Mouse (Mus musculus) CH12.LX (cell line): ENCODE measurements around the gene Ski. TPM values are rescaled to one million over a fixed set of nuclear protein-coding genes. Genes with fewer than 3 reads are reported as not detected.

Experiments
- DNase-seq: peaks from one replicate; pipeline ENCODE4 v3.0.0-alpha.2; 2013; ENCODE audit errors: extremely low read depth
- H3K27ac ChIP-seq: 2 replicates; pipeline ENCODE4 v1.5.1; 2012; ENCODE audit warnings: low read depth, mild to moderate bottlenecking, control low read depth, moderate library complexity; ENCODE audit not compliant: insufficient read depth
- H3K27me3 ChIP-seq: replicated peaks from 2 replicates; pipeline ENCODE3; 2012; ENCODE audit warnings: inconsistent platforms
- H3K36me3 ChIP-seq, 2 experiments: replicated peaks in 1 of 2; 2 replicates each; pipeline versions ENCODE3 to v1.6.1; 2012; ENCODE audit warnings: inconsistent platforms in 1 of 2, low read length in 1 of 2, mild to moderate bottlenecking in 1 of 2, mixed read lengths in 1 of 2, moderate library complexity in 1 of 2; ENCODE audit not compliant: control insufficient read depth in 1 of 2, insufficient read depth in 1 of 2
- H3K4me1 ChIP-seq, 2 experiments: 2 replicates each; pipeline ENCODE4 v1.6.1; 2012; ENCODE audit warnings: inconsistent platforms in 1 of 2, moderate library complexity in 1 of 2; ENCODE audit not compliant: insufficient read depth in 2 of 2, control insufficient read depth in 1 of 2
- H3K4me2 ChIP-seq: 2 replicates; pipeline ENCODE4 v1.6.1; 2012; ENCODE audit warnings: low read depth, mild to moderate bottlenecking, control low read depth; ENCODE audit not compliant: poor library complexity, insufficient read depth, severe bottlenecking
- H3K4me3 ChIP-seq, 3 experiments: fragments of 150-350 bp in 1 of 3; sonication (generic) in 1 of 3; replicated peaks in 1 of 3; 2 replicates each; pipeline versions ENCODE3 to v1.5.1; 2011 to 2012; ENCODE audit warnings: low read depth in 2 of 3, low read length in 2 of 3, mild to moderate bottlenecking in 2 of 3, moderate library complexity in 2 of 3, control low read depth in 1 of 3, improper control_type of control experiment in 1 of 3, inconsistent platforms in 1 of 3, mixed read lengths in 1 of 3; ENCODE audit not compliant: poor library complexity in 1 of 3
- H3K79me2 ChIP-seq: replicated peaks from 2 replicates; pipeline ENCODE4 v1.6.1; 2012; ENCODE audit warnings: mild to moderate bottlenecking, moderate library complexity; ENCODE audit not compliant: control insufficient read depth, poor library complexity, insufficient read depth, severe bottlenecking; ENCODE audit errors: extremely low read depth
- H3K9ac ChIP-seq: 2 replicates; pipeline ENCODE4 v1.6.1; 2012; ENCODE audit warnings: low read depth, mild to moderate bottlenecking, control low read depth, moderate library complexity; ENCODE audit not compliant: insufficient read depth
- H3K9me3 ChIP-seq: replicated peaks from 2 replicates; pipeline ENCODE3; 2012; ENCODE audit warnings: low read length, inconsistent platforms, mixed read lengths
- E2F4 ChIP-seq: IDR thresholded peaks from 2 replicates; pipeline ENCODE4 v1.6.1; 2011; ENCODE audit warnings: low read depth, low read length, improper control_type of control experiment; ENCODE audit not compliant: insufficient replicate concordance
- EP300 ChIP-seq: IDR thresholded peaks from 2 replicates; pipeline ENCODE4 v1.6.1; 2011; ENCODE audit warnings: low read length, improper control_type of control experiment
- ETS1 ChIP-seq: conservative IDR thresholded peaks from 2 replicates; pipeline ENCODE4 v1.6.1; 2012; ENCODE audit warnings: low read depth, mild to moderate bottlenecking, inconsistent platforms, low read length, improper control_type of control experiment, moderate library complexity
- HCFC1 ChIP-seq: IDR thresholded peaks from 2 replicates; pipeline ENCODE4 v1.6.1; 2012; ENCODE audit warnings: low read depth, mild to moderate bottlenecking, inconsistent platforms, low read length, improper control_type of control experiment
- MAX ChIP-seq: IDR thresholded peaks from 2 replicates; pipeline ENCODE4 v1.6.1; 2011; ENCODE audit warnings: low read length, improper control_type of control experiment
- MXI1 ChIP-seq: IDR thresholded peaks from 2 replicates; pipeline ENCODE4 v1.6.1; 2011; ENCODE audit warnings: mild to moderate bottlenecking, low read depth, low read length, improper control_type of control experiment
- MYC ChIP-seq: IDR thresholded peaks from 2 replicates; pipeline ENCODE4 v1.6.1; 2011; ENCODE audit warnings: low read depth, mild to moderate bottlenecking, improper control_type of control experiment, low read length
- NRF1 ChIP-seq: IDR thresholded peaks from 2 replicates; pipeline ENCODE4 v1.6.1; 2014; ENCODE audit warnings: low read depth, mild to moderate bottlenecking, inconsistent platforms, low read length, improper control_type of control experiment, moderate library complexity
- RCOR1 ChIP-seq: conservative IDR thresholded peaks from 2 replicates; pipeline ENCODE4 v1.6.1; 2012; ENCODE audit warnings: low read depth, mild to moderate bottlenecking, inconsistent platforms, low read length, improper control_type of control experiment
- SMC3 ChIP-seq: IDR thresholded peaks from 2 replicates; pipeline ENCODE4 v1.6.1; 2011; ENCODE audit warnings: low read depth, low read length, improper control_type of control experiment
- dilution Hi-C: fragments of 300-500 bp; cut with MboI; formaldehyde crosslinking; loops from 2 replicates; pipeline ENCODE4 v1.14.3; 2020; ENCODE audit warnings: low sequenced_read_pairs; ENCODE audit not compliant: extremely low pct_unique_long_range_greater_than_20kb, extremely low pct_ligation_motif_present
- in situ Hi-C: fragments of 300-500 bp; cut with MboI; formaldehyde crosslinking; loops from 3 replicates; pipeline ENCODE4 v1.14.3; 2019; ENCODE audit warnings: low sequenced_read_pairs, low pct_ligation_motif_present, low pct_unique_long_range_greater_than_20kb, mixed read lengths
- polyA plus RNA-seq: library from polyadenylated mRNA; unstranded; fragments of >175 nt; gene quantifications from 2 replicates; pipeline ENCODE4 v1.2.1, GENCODE M21; 2012; ENCODE audit warnings: low read depth; ENCODE audit not compliant: insufficient read length
- total RNA-seq, 2 experiments: library from RNA; depleted of rRNA; stranded (reverse); fragments of 300-350 nt in 1 of 2; fragments of >200 nt in 1 of 2; gene quantifications; 2 replicates each; pipeline ENCODE4 v1.2.3; 2012 to 2014

The Ski gene
- total and polyA plus RNA-seq, 3 experiments = 4.1 to 17.9 (median 10.1) TPM

DNA sequence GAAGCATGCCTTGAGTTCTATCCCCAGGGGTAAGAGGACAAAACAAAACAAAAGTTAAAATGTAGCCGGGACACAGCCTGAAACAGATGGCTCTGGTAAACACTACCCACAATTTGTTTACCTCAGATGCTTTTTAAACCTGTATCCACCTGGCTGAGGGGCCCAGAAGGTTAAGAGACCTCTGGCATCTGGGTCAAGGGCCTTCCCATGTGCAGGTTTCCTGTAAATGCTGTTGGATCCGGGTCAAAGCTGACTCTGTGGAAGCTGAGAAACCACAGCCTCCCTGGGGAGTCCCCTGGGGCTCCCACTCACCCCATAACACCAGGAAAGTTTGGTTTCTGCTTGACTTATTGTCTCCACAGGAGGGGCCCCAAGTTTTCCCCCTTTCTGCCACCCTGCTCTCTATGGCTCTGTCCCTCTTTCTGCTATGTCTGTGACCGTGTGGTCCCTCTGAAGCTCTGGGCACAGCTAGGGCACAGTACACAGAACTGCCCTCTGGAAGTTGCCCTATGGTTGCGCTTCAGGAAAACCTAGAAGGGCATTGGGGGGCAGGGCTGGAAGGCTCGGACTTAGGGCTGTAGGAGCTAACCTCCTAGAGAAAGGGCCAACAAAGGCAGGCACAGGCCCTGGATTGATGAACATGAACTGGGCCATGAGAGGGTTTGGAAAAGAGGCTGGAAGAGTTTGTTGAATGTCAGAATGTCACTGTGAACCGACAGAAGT lies 23.5 kb upstream of the Ski start (continued):
- TF ChIP-seq HCFC1 (no peak), EP300 (peak; percentile 71)

- Histone ChIP-seq H3K9me3 (peaks cover 4% of the 10 kb centered on the region), H3K36me3 (no peaks in the 10 kb centered on the region), H3K4me2 (0 out of 2 replicates have a peak overlapping the region, but pooled peaks have one; percentile 0), H3K9ac (no peak overlapping the region), H3K79me2 (no peaks in the 10 kb centered on the region), H3K4me3 (no peak overlapping the region), H3K27me3 (peaks cover 23% of the 10 kb centered on the region), H3K27ac (no peak overlapping the region), H3K4me1 (peaks cover 35 to 39% of the 10 kb centered on the region in 2 experiments)
- DNase-seq = no peak
- TF ChIP-seq NRF1 = no peak
- TF ChIP-seq SMC3 = no peak
- TF ChIP-seq MAX = peak; percentile 81; the same call in 1 of the 2 replicates
- no peak for TF ChIP-seq E2F4
- TF ChIP-seq MXI1 = peak; percentile 50; the same call in 1 of the 2 replicates
- 0 out of 2 replicates have a peak, but pooled peaks have one; percentile 32 for TF ChIP-seq RCOR1
- peak; percentile 27; the same call in 1 of the 2 replicates for TF ChIP-seq MYC
- in situ Hi-C loops = loop anchor here (10.0 to 25.0 kb wide), 2 partner anchors 281 to 358 kb away; partner anchors contain the start of genes Hes5 and Pank4
- dilution Hi-C loops = no loop called here
These were observed 20.8 kb upstream of the Ski start for GRCm38 (mm10) chr4:155243233-155243632.

DNA sequence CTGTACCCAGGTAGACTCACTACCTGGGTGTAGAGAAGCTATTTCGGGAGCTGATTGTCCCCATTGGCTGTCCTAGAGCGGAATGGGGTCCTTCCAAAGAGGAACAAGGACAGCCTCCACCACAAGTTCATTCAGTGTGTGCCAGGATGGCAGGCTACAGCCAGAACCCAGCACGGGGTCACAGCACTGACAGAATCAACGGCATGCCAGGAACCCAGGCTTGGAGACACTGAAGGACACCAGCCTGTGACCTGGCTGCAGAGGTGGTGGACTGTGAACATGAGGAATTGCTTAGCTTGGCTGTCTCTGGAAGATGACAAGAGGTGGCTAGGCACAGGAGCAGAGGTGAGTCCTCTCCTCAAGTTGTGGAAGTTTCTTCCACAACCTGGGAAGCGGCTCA lies 19.9 kb upstream of the Ski start:
- Histone ChIP-seq H3K9me3 (peaks cover 3% of the 10 kb centered on the region), H3K9ac (no peak overlapping the region), H3K36me3 (no peaks in the 10 kb centered on the region), H3K4me2 (no peak overlapping the region), H3K4me3 (no peak overlapping the region), H3K4me1 (peaks cover 38 to 45% of the 10 kb centered on the region in 2 experiments), H3K79me2 (no peaks in the 10 kb centered on the region), H3K27me3 (peaks cover 26% of the 10 kb centered on the region), H3K27ac (no peak overlapping the region)
- in situ Hi-C loops = loop anchor here (10.0 to 25.0 kb wide), 2 partner anchors 280 to 357 kb away; partner anchors contain the start of genes Hes5 and Pank4
- dilution Hi-C loops = no loop called here
- no peak for DNase-seq
- no peak for TF ChIP-seq ETS1
